Mouse (Mus musculus) right cerebral cortex, adult 2 months (tissue): ENCODE results near the gene Gm21992.

ENCODE experiments used
- DNase-seq, 2 experiments: peaks; one replicate each; pipeline ENCODE4 v3.0.0; 2021 to 2022; ENCODE audit warnings: low spot score in 2 of 2

The Gm21992 gene

DNA sequence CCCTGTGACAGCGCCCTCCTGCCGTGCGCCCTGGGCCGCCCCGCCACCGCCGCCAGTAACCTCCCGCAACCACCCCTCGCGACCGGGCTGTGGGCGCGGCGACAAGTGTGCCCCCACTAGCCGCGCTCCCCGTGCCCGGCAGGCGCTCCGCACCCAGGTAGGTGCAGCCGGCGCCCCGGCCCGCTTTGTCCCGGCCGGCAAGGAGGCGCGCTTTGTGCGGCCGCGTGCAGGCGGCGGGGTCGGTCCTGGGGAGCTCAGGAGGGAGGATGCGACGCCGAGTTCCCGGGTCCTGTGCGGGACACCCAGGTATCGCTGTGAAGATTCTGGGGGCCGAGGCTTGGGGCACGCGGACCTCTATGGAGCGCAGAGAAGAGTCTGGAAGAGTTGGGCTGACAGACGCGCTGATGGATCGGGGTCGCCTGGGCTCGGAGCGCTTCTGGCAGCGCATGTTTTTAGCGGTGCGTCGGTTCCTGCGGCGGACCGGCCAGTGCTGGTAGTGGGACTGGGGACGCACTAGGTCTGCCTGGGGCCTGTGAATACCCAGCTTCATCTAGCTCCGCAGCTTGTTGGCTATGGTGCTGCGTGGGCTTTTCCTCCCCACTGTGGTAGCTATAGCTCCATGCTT lies 99.1 kb downstream of the Gm21992 start:
- peak in 1 of 2 experiments; percentile 21 for DNase-seq

DNA sequence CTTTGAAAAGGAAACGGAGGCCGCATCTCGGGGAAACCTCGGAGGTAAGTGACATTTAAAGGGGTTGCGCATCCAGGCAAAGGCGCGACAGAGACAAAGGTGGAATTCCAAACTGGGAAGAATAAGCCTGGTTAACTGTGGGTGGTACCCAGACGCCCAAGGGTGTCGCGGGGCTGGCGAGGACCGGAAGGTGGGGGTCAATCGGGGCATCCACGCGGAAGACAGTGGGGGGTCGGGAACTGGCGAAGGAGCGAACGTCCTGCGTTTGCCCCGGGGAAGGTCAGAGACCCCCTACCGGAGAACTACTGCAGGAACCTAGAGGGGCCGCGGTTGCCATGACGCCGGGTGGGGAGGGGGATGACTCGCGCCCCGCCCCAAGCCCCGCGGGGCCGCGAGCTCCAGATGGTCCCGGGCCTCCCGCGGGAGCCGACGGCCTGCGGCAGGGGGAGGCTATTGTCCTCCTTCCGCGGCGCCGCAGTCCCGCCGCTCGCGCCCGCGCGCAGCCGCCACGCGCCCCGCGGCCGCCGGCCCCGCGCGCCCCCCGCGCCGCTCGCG lies 99.7 kb downstream of the Gm21992 start:
- DNase-seq, result no peak

DNA sequence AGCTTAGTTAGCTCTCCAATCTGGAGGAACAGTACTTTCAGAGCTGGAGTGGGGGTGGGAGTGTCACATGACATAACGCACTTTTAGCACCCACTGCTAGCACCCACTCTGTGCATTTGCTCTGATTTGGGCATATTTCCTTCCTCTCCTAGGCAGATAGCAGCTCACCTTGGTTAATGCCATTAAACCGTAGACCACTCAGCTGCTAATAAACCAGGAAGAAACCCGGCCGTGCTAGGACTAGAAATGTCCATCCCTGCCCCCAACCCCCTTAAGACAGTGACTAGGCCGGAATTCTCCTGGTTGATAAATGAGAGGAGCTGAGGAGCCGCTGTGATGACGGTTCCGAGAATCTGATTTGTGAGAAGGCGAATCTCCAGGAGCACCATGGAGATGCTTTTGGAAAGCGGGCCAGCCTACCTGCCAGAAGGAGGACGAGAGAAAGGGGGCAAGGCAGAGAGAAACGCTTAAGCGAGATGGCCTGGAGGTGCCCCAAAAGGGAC lies 100.3 kb downstream of the Gm21992 start, which contains the start of gene Sptbn2:
TSS of gene Sptbn2 (plus strand) at position 70 of the 503 bp plus-strand sequence.
- peak; percentile 89 to 91 for DNase-seq

DNA sequence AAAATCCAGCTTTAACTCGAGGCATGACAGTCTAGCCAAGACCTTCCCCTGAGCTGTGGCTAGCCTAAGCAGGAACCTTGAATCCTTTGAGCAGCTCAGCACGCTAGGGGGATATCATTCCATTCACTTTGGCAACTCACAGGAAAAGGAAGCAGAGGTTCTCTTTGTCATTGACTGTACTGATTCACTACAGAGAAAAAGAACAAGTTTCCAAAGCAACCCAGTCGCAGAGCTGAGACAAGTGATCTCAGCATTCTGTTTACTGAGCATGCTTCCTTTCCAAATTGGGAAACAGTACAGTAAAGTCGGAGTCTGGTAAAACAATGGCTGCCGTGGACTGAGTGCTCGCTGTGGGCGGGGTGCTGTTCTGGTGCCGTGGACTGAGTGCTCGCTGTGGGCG lies 102.6 kb downstream of the Gm21992 start:
- DNase-seq, result no peak

DNA sequence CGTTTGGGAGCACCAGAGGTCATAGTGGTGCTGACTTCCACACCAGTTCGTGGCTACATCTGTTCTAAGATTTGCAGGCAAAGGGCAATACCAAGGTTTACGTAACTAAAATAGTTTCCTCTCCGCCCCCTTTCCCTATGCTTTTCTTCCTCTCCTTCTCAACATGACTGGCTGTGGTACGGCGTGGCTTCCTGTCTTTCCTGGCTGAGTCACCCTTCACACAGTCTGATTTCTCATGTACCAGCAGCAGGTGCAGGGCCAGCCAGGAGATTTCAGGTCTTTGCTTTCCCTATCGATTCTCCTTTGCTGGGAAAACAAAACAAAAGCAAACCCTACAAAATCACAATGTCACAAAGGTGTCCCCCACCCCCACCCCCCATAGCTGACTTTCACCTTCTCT lies 110.2 kb downstream of the Gm21992 start:
- DNase-seq, result no peak

DNA sequence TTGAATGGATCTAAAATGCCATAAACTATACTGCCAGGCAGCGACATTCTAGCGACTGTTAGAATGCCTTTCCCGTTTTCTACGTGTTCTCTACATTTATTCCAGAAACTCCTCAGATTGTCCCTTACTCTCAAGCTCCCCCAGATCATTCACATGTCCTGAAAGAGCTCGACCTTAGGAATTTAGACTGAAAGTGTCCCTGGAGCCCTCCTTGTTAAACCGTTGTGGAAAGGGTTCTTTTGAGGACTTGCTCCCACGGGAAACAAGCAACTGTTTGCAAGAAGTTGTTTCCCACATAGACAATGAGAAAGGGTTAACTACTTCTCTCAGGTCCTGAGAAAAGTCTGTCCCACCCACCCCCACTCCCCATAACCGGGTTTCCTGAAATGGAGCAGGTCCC lies 110.8 kb downstream of the Gm21992 start:
- DNase-seq, result no peak

DNA sequence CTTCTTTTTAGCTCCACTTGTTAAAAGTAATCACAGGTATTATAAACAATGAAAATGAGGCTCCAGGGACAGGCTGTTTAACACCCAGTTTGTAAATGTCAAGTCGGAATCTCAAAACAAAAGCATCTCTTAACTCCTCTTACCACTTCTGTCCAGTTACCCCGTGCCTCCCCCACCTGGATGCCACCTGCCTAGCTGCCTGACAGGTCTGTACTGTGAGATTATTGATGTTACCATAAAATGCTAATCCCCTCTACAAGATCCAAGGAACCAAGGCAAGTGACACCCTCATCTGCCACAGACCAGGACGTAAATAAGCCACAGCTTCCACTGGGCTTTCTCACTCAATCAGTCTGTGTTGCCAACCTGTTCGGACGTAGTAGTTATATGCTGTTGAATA lies 111.6 kb downstream of the Gm21992 start:
- DNase-seq, result no peak

DNA sequence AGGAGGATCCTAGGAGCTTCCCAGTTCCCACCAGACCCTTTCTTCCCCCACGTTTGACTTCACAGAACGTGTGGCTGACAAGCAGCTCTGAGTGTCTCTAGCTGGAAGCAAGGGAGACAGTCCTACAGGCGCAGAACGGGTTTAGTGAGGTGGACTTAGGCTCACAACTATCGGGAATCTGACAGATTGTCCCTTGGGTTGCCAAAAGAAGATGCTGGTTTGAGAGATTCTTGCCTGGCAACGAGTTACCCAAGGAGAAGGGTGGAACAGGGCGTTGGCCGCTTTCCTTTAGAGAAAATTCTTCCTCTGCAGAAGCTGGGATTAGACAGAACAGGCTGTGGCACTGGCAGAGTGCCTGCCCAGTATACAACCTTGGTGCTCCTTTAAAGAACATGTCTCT lies 112.6 kb downstream of the Gm21992 start:
- DNase-seq, result peak in 1 of 2 experiments; percentile 67

DNA sequence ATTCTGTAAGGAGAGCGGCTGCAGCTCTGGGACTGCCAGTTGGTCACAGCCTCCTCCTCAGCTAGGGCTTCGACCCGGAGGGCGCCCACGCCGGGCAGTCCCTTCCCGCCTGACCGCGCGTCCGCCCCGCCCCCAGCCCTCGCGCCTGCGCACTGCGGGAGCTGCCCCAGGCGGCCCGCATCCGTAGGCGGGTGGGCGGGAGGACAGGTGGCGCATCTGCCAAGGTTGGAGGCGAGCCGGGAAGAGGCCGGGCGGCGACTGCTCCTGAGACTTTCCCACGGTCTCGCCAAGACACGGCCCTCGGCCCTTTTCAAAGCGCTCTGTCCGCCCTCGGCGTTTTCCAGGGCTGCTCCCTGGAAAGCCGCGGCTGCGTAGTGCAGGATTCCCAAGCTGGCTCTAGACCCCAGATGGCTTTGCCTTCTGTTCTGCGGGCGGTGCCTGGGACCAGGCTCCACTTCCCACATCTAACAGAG lies 113.2 kb downstream of the Gm21992 start, which contains the start of gene Gm960:
TSS of gene Gm960 (minus strand) at position 464 of the 473 bp plus-strand sequence.
- DNase-seq, result peak; percentile 84 to 88

DNA sequence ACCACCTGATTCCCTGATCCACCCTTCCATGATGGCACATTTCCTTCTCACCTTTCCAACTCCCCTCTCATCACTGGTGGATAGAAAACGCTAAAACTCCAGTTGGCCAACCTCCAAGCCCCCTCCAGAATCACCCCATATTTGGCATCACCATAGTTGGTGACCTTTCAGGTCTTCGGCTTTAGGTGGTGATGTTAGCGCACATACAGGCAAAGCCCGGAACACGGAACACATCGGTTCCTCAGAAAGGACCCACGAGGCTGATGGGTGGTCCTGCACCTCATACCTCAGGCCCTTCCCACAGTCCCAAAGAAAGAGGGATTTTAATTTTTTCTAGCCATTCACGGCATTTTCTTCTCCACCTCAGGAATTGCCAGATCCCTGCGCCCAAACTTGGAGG lies 113.7 kb downstream of the Gm21992 start:
- no peak for DNase-seq

DNA sequence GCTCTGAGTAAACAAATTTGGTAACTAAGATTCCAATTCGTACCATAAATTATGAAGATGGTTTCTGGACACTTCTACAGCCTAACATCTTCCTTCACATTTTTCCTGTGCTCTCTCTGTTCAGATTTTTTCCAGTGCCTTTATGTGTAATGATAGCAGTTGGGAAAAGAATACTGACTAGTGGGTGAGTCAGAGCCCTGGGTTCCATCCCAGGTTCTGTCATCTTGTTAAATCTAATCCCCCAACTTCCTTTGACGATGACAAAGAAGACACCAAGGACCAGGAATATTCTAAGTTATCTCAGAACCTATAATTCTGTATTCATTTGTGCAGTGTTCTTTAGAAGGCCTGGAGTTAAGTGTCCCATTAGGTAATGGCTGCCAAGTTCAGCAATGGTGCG lies 114.3 kb downstream of the Gm21992 start:
- no peak for DNase-seq

DNA sequence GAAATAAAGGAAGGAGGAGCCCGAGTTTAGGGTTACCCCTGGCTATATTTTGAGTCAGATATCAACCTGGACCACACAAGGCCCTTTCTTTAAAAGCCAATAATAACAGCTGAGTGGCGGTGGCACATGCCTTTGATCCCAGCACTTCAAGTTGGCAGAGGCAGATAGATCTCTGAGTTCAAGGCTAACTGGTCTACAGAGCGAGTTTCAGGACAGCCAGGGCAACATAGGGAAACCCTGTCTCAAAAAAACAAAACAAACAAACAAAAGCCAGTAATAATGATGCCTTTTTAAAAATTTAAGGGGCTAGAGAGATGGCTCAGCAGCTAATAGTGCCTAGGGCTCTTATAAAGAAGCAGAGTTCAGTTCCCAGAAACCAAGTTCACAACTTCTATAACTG lies 117.1 kb downstream of the Gm21992 start:
- DNase-seq, result no peak
